Mouse (Mus musculus) embryonic facial prominence, embryonic 14.5 days (tissue): ENCODE measurements at regions not wholly inside any gene's neighbourhood (a gene's known extent, or its start where the extent isn't known, plus 50 kb on each side); places are given as distances from the start of the nearest gene placed in this dataset.

Source experiments
- ATAC-seq: fragments of 200-750 bp; cut with Nextera tagmentation; 2 replicates; pipeline ENCODE4 v1.8.0; 2017; ENCODE audit warnings: low read depth, moderate number of reproducible peaks, moderate TSS enrichment
- DNase-seq: peaks from one replicate; pipeline ENCODE4 v3.0.0-alpha.2; 2015; ENCODE audit warnings: low spot score
- H3K27ac ChIP-seq: fragments of 300-500 bp; sonication (generic); replicated peaks from 2 replicates; pipeline ENCODE4 v1.5.1; 2014; ENCODE audit warnings: low read depth, mild to moderate bottlenecking, low read length, moderate library complexity
- H3K27me3 ChIP-seq: fragments of 300-500 bp; sonication (generic); replicated peaks from 2 replicates; pipeline ENCODE4 v1.6.1; 2014; ENCODE audit warnings: low read length; ENCODE audit not compliant: control insufficient read depth, insufficient read depth
- H3K36me3 ChIP-seq: fragments of 300-500 bp; sonication (generic); 2 replicates; pipeline ENCODE4 v1.6.1; 2014; ENCODE audit warnings: low read length, mixed read lengths; ENCODE audit not compliant: control insufficient read depth, insufficient read depth
- H3K4me1 ChIP-seq: fragments of 300-500 bp; sonication (generic); 2 replicates; pipeline ENCODE4 v1.6.1; 2014; ENCODE audit warnings: antibody characterized with exemption, low read length; ENCODE audit not compliant: control insufficient read depth, insufficient read depth
- H3K4me2 ChIP-seq: fragments of 300-500 bp; sonication (generic); 2 replicates; pipeline ENCODE4 v1.6.1; 2014; ENCODE audit warnings: low read depth, mild to moderate bottlenecking, low read length, moderate library complexity, mixed read lengths
- H3K4me3 ChIP-seq: fragments of 300-500 bp; sonication (generic); 2 replicates; pipeline ENCODE4 v1.5.1; 2014; ENCODE audit warnings: low read depth, mild to moderate bottlenecking, low read length
- H3K9ac ChIP-seq: fragments of 300-500 bp; sonication (generic); 2 replicates; pipeline ENCODE4 v1.6.1; 2014; ENCODE audit warnings: low read depth, mild to moderate bottlenecking, low read length, moderate library complexity, mixed read lengths
- H3K9me3 ChIP-seq: fragments of 300-500 bp; sonication (generic); 2 replicates; pipeline ENCODE4 v1.6.1; 2016; ENCODE audit warnings: low read length; ENCODE audit not compliant: control insufficient read depth
- WGBS: fragments of 180-500 bp; shearing (Covaris S2); extraction: QIAGEN DNeasy Blood & Tissue Kit; methylation state at CpG from one replicate; pipeline ENCODE4 v1.1.7; 2014; 5-methylcytosine and 5-hydroxymethylcytosine counted together

DNA sequence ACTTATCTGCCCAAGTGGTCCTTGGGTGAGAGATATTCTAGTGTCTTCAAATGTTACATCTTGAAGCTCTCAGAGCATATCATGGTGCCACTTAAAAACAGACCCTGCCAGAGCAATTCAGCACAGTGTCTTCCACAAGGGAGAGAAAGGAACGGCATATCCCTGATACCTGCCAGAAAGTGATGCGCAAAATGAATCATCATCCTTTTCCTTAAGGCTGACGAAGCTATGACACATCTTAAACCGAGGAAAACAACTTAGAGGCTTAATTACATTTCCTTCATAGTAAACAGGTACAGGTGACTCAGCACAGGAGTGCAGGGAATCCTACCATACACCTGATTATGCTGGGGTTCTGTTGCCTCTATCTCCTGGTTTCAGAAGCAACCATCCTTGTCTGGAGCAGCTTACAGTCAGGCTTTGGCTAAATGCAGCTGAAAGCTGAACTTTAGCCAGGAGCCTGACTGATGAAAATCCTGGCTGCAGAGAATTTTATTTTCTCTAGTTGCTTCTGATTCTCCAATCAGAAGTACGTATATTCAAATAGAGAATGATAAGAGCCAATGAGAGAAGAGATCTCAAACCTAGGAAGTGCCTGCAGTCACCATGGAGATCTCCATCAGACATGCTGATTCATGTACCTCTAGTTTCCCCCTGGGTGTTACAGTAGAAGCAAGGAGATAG lies 556.1 kb upstream of the Ndn start:
- Histone ChIP-seq H3K27ac (no peak overlapping the region), H3K27me3 (no peaks in the 10 kb centered on the region), H3K4me2 (no peak overlapping the region), H3K9me3 (no peaks in the 10 kb centered on the region), H3K4me3 (no peak overlapping the region), H3K36me3 (no peaks in the 10 kb centered on the region), H3K9ac (no peak overlapping the region), H3K4me1 (no peaks in the 10 kb centered on the region)
- WGBS = 81% methylated on average over 5 of the region's 5 CpGs
- DNase-seq = peak; percentile 5
- ATAC-seq = no peak

GRCm38 (mm10) chr7:61836827-61837226 lies 509.5 kb upstream of the Ndn start:
- WGBS = 71% methylated on average over 1 of the region's 1 CpGs

GRCm38 (mm10) chr7:61837240-61837639 lies 509.1 kb upstream of the Ndn start:
- no peak overlapping the region for H3K4me2 ChIP-seq
- no peaks in the 10 kb centered on the region for H3K36me3 ChIP-seq
- no peak overlapping the region for H3K4me3 ChIP-seq
- H3K27me3 ChIP-seq = no peaks in the 10 kb centered on the region
- peak; percentile 60; the same call in 1 of the 2 replicates for ATAC-seq
- no peak overlapping the region for H3K9ac ChIP-seq
- H3K9me3 ChIP-seq = no peaks in the 10 kb centered on the region
- peak; percentile 19 for DNase-seq
- no peaks in the 10 kb centered on the region for H3K4me1 ChIP-seq
- no peak overlapping the region for H3K27ac ChIP-seq

More at GRCm38 (mm10) chr7:61836827-61837226, 509.5 kb upstream of the Ndn start:
- no peaks in the 10 kb centered on the region for H3K9me3 ChIP-seq
- DNase-seq = no peak
- no peak overlapping the region for H3K4me2 ChIP-seq
- no peaks in the 10 kb centered on the region for H3K27me3 ChIP-seq
- no peak overlapping the region for H3K9ac ChIP-seq
- ATAC-seq = no peak
- H3K4me1 ChIP-seq = no peaks in the 10 kb centered on the region
- no peak overlapping the region for H3K27ac ChIP-seq
- H3K4me3 ChIP-seq = no peak overlapping the region
- H3K36me3 ChIP-seq = no peaks in the 10 kb centered on the region

DNA sequence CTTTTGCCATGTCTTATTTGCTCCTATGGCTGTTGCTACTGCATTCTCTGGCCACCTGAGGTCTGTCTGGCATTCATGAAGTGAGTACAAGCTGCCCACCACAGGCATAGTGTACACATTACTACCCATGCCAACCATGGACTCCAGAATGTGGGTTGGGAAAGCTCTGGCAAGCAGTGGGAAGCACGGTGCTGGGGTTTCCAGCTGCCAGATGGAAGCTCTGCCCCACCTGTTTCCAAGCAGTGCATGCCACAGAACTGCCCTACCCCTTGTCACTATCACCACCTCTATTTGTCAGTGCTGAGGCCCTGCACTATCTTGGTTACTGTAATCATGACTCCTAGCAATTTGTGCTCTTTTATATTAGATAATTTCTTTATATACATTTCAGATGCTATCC lies 494.4 kb upstream of the Ndn start:
- Histone ChIP-seq H3K4me3 (no peak overlapping the region), H3K4me2 (no peak overlapping the region), H3K27ac (no peak overlapping the region), H3K27me3 (no peaks in the 10 kb centered on the region), H3K36me3 (no peaks in the 10 kb centered on the region), H3K4me1 (no peaks in the 10 kb centered on the region), H3K9me3 (no peaks in the 10 kb centered on the region), H3K9ac (no peak overlapping the region)
- WGBS = 50% methylated on average over 1 of the region's 1 CpGs
- no peak for DNase-seq
- ATAC-seq = no peak

- Histone ChIP-seq H3K9ac (no peak overlapping the region), H3K4me2 (no peak overlapping the region), H3K27ac (no peak overlapping the region), H3K4me1 (no peaks in the 10 kb centered on the region), H3K9me3 (no peaks in the 10 kb centered on the region), H3K4me3 (no peak overlapping the region), H3K36me3 (no peaks in the 10 kb centered on the region), H3K27me3 (no peaks in the 10 kb centered on the region)
- DNase-seq (no peak), ATAC-seq (no peak)
Observed at GRCm38 (mm10) chr7:61864517-61864916, 481.9 kb upstream of the Ndn start.

- no peak overlapping the region for H3K4me3 ChIP-seq
- H3K36me3 ChIP-seq = no peaks in the 10 kb centered on the region
- H3K9me3 ChIP-seq = no peaks in the 10 kb centered on the region
- no peak for ATAC-seq
- H3K27ac ChIP-seq = no peak overlapping the region
- H3K4me1 ChIP-seq = no peaks in the 10 kb centered on the region
- H3K9ac ChIP-seq = no peak overlapping the region
- no peaks in the 10 kb centered on the region for H3K27me3 ChIP-seq
- DNase-seq = no peak
- WGBS = 82% methylated on average over 2 of the region's 2 CpGs
- H3K4me2 ChIP-seq = no peak overlapping the region
Observed at GRCm38 (mm10) chr7:61866376-61866775, 480.0 kb upstream of the Ndn start.

DNA sequence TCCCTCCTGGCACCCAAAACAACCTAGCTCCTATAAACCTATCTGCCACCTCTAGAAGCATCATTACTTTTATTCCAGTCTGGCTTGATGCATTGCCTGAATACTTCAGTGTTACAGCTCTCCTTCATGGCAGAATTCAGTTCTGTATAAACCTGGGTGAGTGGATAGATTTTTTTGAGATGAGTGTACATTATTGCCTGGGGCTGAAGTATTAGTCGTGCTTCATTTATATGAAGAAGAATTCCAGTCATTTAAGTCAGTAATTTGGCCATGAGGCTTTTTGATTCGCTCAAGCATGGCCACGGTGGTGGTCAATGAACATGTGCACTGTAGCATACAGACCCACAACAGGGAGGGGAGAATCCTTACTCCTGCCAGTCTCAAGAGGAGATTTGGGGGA lies 470.1 kb upstream of the Ndn start:
- WGBS = 70% methylated on average over 3 of the region's 3 CpGs
- H3K4me3 ChIP-seq = no peak overlapping the region
- H3K27me3 ChIP-seq = no peaks in the 10 kb centered on the region
- H3K9me3 ChIP-seq = no peaks in the 10 kb centered on the region
- no peaks in the 10 kb centered on the region for H3K4me1 ChIP-seq
- H3K4me2 ChIP-seq = no peak overlapping the region
- peak; percentile 1 for DNase-seq
- H3K36me3 ChIP-seq = no peaks in the 10 kb centered on the region
- no peak overlapping the region for H3K27ac ChIP-seq
- H3K9ac ChIP-seq = no peak overlapping the region
- no peak for ATAC-seq

GRCm38 (mm10) chr7:61877311-61878065 lies 468.9 kb upstream of the Ndn start:
- DNase-seq (peak; percentile 27), ATAC-seq (peak; percentile 91)
- no peak overlapping the region for H3K4me2 ChIP-seq
- H3K36me3 ChIP-seq = no peaks in the 10 kb centered on the region
- H3K27ac ChIP-seq = no peak overlapping the region
- no peaks in the 10 kb centered on the region for H3K4me1 ChIP-seq
- no peak overlapping the region for H3K9ac ChIP-seq
- H3K4me3 ChIP-seq = no peak overlapping the region
- no peaks in the 10 kb centered on the region for H3K27me3 ChIP-seq
- WGBS = 53% methylated on average over 2 of the region's 2 CpGs
- no peaks in the 10 kb centered on the region for H3K9me3 ChIP-seq

GRCm38 (mm10) chr7:61878095-61878494 lies 468.3 kb upstream of the Ndn start:
- ATAC-seq (no peak), DNase-seq (no peak)
- H3K4me1 ChIP-seq = no peaks in the 10 kb centered on the region
- no peaks in the 10 kb centered on the region for H3K9me3 ChIP-seq
- no peak overlapping the region for H3K27ac ChIP-seq
- no peaks in the 10 kb centered on the region for H3K27me3 ChIP-seq
- 66% methylated on average over 2 of the region's 2 CpGs for WGBS
- no peak overlapping the region for H3K9ac ChIP-seq
- no peak overlapping the region for H3K4me3 ChIP-seq
- no peaks in the 10 kb centered on the region for H3K36me3 ChIP-seq
- no peak overlapping the region for H3K4me2 ChIP-seq
